Mouse (Mus musculus) frontal cortex, postnatal 14 days (tissue): Measurements from ENCODE around the gene Notch2.
"Not testable (repeated sequence)": the region's sequence is repeated elsewhere in the genome, so short reads cannot be mapped to it uniquely, and the experiment has no call there.

ENCODE experiments used
- DNase-seq, 2 experiments: peaks; one replicate each; pipeline ENCODE4 v3.0.0; 2022; ENCODE audit warnings: low spot score in 2 of 2

Notch2 gene

GRCm38 (mm10) chr3:98101541-98101940, 88.2 kb downstream of the Notch2 start:
- DNase-seq, result no peak

- no peak for DNase-seq
Observed at GRCm38 (mm10) chr3:98104851-98105471, 91.6 kb downstream of the Notch2 start.

- no peak for DNase-seq
Observed at GRCm38 (mm10) chr3:98105496-98105895, 92.2 kb downstream of the Notch2 start.

GRCm38 (mm10) chr3:98106115-98106514, 92.8 kb downstream of the Notch2 start:
- no peak for DNase-seq

GRCm38 (mm10) chr3:98106590-98107313, 93.4 kb downstream of the Notch2 start:
- no peak for DNase-seq

GRCm38 (mm10) chr3:98108416-98108815, 95.1 kb downstream of the Notch2 start:
- DNase-seq, result no peak

GRCm38 (mm10) chr3:98108866-98109265, 95.5 kb downstream of the Notch2 start:
- no peak for DNase-seq

- no peak for DNase-seq
Observed at GRCm38 (mm10) chr3:98110610-98111009, 97.3 kb downstream of the Notch2 start.

GRCm38 (mm10) chr3:98118252-98118651, 104.9 kb downstream of the Notch2 start:
- no peak for DNase-seq

GRCm38 (mm10) chr3:98119338-98119737, 106.0 kb downstream of the Notch2 start:
- DNase-seq, result no peak

- no peak for DNase-seq
Observed at GRCm38 (mm10) chr3:98120884-98121283, 107.6 kb downstream of the Notch2 start.

GRCm38 (mm10) chr3:98127775-98128174, 114.4 kb downstream of the Notch2 start:
- no peak for DNase-seq

- DNase-seq, result no peak
Observed at GRCm38 (mm10) chr3:98128716-98129115, 115.4 kb downstream of the Notch2 start.

- not testable (repeated sequence) for DNase-seq
Observed at GRCm38 (mm10) chr3:98132140-98132539, 118.8 kb downstream of the Notch2 start.

- DNase-seq, result no peak
Observed at GRCm38 (mm10) chr3:98132636-98133035, 119.3 kb downstream of the Notch2 start.

GRCm38 (mm10) chr3:98141456-98141855, 128.1 kb downstream of the Notch2 start:
- DNase-seq, result no peak

GRCm38 (mm10) chr3:98142862-98143261, 129.5 kb downstream of the Notch2 start:
- no peak for DNase-seq

GRCm38 (mm10) chr3:98145204-98145603, 131.9 kb downstream of the Notch2 start:
- no peak for DNase-seq

- DNase-seq, result no peak
Observed at GRCm38 (mm10) chr3:98146471-98147410, 133.4 kb downstream of the Notch2 start.

GRCm38 (mm10) chr3:98147706-98148105, 134.4 kb downstream of the Notch2 start:
- DNase-seq, result no peak

- no peak for DNase-seq
Observed at GRCm38 (mm10) chr3:98149881-98150280, 136.6 kb downstream of the Notch2 start.

- no peak for DNase-seq
Observed at GRCm38 (mm10) chr3:98151016-98151415, 137.7 kb downstream of the Notch2 start.
